Mouse (Mus musculus): ENCODE results near the gene Nfam1.

Gene Nfam1

GRCm38 (mm10) chr15:83040156-83040555 lies 7.0 kb upstream of the Nfam1 start:
- DNase-seq (ENCODE audit: low read depth in 2 of 2, low spot score in 2 of 2): no peak

GRCm38 (mm10) chr15:83038812-83039211 lies 5.7 kb upstream of the Nfam1 start:
- DNase-seq (ENCODE audit: low read depth in 2 of 2, low spot score in 2 of 2): no peak

GRCm38 (mm10) chr15:83037755-83038483 lies 4.8 kb upstream of the Nfam1 start:
- peak; percentile 82 to 87 for DNase-seq (ENCODE audit: low read depth in 2 of 2, low spot score in 2 of 2)

- no peak for DNase-seq (ENCODE audit: low read depth in 2 of 2, low spot score in 2 of 2)
Observed at GRCm38 (mm10) chr15:83036900-83037519, 3.9 kb upstream of the Nfam1 start.

- peak in 1 of 2 experiments; percentile 35 for DNase-seq (ENCODE audit: low read depth in 2 of 2, low spot score in 2 of 2)
Observed at GRCm38 (mm10) chr15:83036089-83036488, 3.0 kb upstream of the Nfam1 start.

GRCm38 (mm10) chr15:83034275-83034977 lies 1.3 kb upstream of the Nfam1 start:
- DNase-seq (ENCODE audit: low read depth in 2 of 2, low spot score in 2 of 2): no peak

GRCm38 (mm10) chr15:83030884-83031283 lies 2.2 kb downstream of the Nfam1 start:
- DNase-seq (ENCODE audit: low read depth in 2 of 2, low spot score in 2 of 2): no peak

- DNase-seq (ENCODE audit: low read depth in 2 of 2, low spot score in 2 of 2): no peak
Observed at GRCm38 (mm10) chr15:83029725-83030718, 3.1 kb downstream of the Nfam1 start.

- DNase-seq (ENCODE audit: low read depth in 2 of 2, low spot score in 2 of 2): no peak
Observed at GRCm38 (mm10) chr15:83026129-83026528, 7.0 kb downstream of the Nfam1 start.

- no peak for DNase-seq (ENCODE audit: low read depth in 2 of 2, low spot score in 2 of 2)
Observed at GRCm38 (mm10) chr15:83025041-83025760, 7.9 kb downstream of the Nfam1 start.

- DNase-seq (ENCODE audit: low read depth in 2 of 2, low spot score in 2 of 2): no peak
Observed at GRCm38 (mm10) chr15:83022947-83023346, 10.2 kb downstream of the Nfam1 start.

GRCm38 (mm10) chr15:83010990-83011664 lies 22.0 kb downstream of the Nfam1 start:
- DNase-seq (ENCODE audit: low read depth in 2 of 2, low spot score in 2 of 2): no peak

- no peak for DNase-seq (ENCODE audit: low read depth in 2 of 2, low spot score in 2 of 2)
Observed at GRCm38 (mm10) chr15:83010423-83010822, 22.7 kb downstream of the Nfam1 start.

GRCm38 (mm10) chr15:83009532-83009931 lies 23.6 kb downstream of the Nfam1 start:
- no peak for DNase-seq (ENCODE audit: low read depth in 2 of 2, low spot score in 2 of 2)

GRCm38 (mm10) chr15:83008761-83009423 lies 24.2 kb downstream of the Nfam1 start:
- DNase-seq (ENCODE audit: low read depth in 2 of 2, low spot score in 2 of 2): peak; percentile 34 to 36

- DNase-seq (ENCODE audit: low read depth in 2 of 2, low spot score in 2 of 2): no peak
Observed at GRCm38 (mm10) chr15:83007346-83007920, 25.7 kb downstream of the Nfam1 start.

GRCm38 (mm10) chr15:83002665-83003548 lies 30.2 kb downstream of the Nfam1 start:
- DNase-seq (ENCODE audit: low read depth in 2 of 2, low spot score in 2 of 2): no peak

GRCm38 (mm10) chr15:82998811-82999221 lies 34.3 kb downstream of the Nfam1 start:
- no peak for DNase-seq (ENCODE audit: low read depth in 2 of 2, low spot score in 2 of 2)

Data from CD8-positive naive resting alpha-beta T cell, adult 2 months (primary cell).